31 mouse cellular contexts compared by ENCODE assay signal in genomic region chr6:128421480-128421879, GRCm38 (mm10). TPM values are rescaled to one million over a fixed set of nuclear protein-coding genes. Genes with fewer than 3 reads are reported as not detected.
DNase-seq lines count a peak whose midpoint lies in the region; ATAC-seq and TF ChIP-seq lines count a peak whose summit lies in the region.
"Had no signal": no experiment of that assay in that cellular context is flagged by ENCODE, and none has a peak within 500 bp of the region (broad histone marks: within the 10 kb centered on the region; RNA-seq: fewer than 3 reads in every experiment).

No protein-coding gene starts in this region.

- no peak overlapping the region for H3K9ac ChIP-seq in kidney, postnatal 0 days (ENCODE audit: low read depth, low read length)
- H3K9ac ChIP-seq: forebrain, embryonic 12.5 days; heart, embryonic 12.5 days; hindbrain, embryonic 14.5 days; neural tube, embryonic 12.5 days had no signal

- no peak for ATAC-seq in kidney, postnatal 0 days (replicated peaks; ENCODE audit: low FRiP score, low read depth)
- ATAC-seq: activated CD4-positive, CD25-positive, alpha-beta regulatory T cell, adult 4 months; CD4-positive, CD25-positive, alpha-beta regulatory T cell, adult 4 months had no signal

- no peak overlapping the region for H3K4me3 ChIP-seq in kidney, postnatal 0 days (replicated peaks; ENCODE audit: low read depth, low read length)
- H3K4me3 ChIP-seq in testis, adult 2 months (ENCODE audit: control insufficient read depth, low read depth, low read length): no peak overlapping the region
- H3K4me3 ChIP-seq: forebrain, embryonic 12.5 days; gastrocnemius, adult 2 months; heart, embryonic 12.5 days; midbrain, embryonic 10.5 days; neural tube, embryonic 12.5 days had no signal

- 0 out of 2 replicates have a peak, but pooled peaks cover 6% of the 10 kb centered on the region for H3K4me1 ChIP-seq in kidney, postnatal 0 days (replicated peaks; ENCODE audit: insufficient read depth, low read length)
- peaks cover 6% of the 10 kb centered on the region for H3K4me1 ChIP-seq in testis, adult 2 months (ENCODE audit: control insufficient read depth, insufficient read depth, low read length)
- H3K4me1 ChIP-seq: neural tube, embryonic 12.5 days had no signal

- H3K9me3 ChIP-seq in kidney, postnatal 0 days (replicated peaks; ENCODE audit: low read length): no peaks in the 10 kb centered on the region
- H3K9me3 ChIP-seq: forebrain, embryonic 12.5 days; heart, embryonic 12.5 days; midbrain, embryonic 10.5 days; neural tube, embryonic 12.5 days had no signal

- H3K27ac ChIP-seq in kidney, postnatal 0 days: peak overlapping the region; percentile 80
- peak overlapping the region; percentile 93 for H3K27ac ChIP-seq in testis, adult 2 months (ENCODE audit: control insufficient read depth, insufficient read depth, low read depth, low read length)
- H3K27ac ChIP-seq: forebrain, embryonic 12.5 days; gastrocnemius, adult 2 months; hindbrain, embryonic 14.5 days; midbrain, embryonic 10.5 days; neural tube, embryonic 12.5 days had no signal

- no peak overlapping the region for H3K4me2 ChIP-seq in kidney, postnatal 0 days (ENCODE audit: low read length)
- H3K4me2 ChIP-seq: forebrain, embryonic 12.5 days; heart, embryonic 12.5 days; hindbrain, embryonic 14.5 days; liver, embryonic 11.5 days; neural tube, embryonic 12.5 days had no signal

- no peak for TF ChIP-seq POLR2A in testis, adult 2 months (IDR thresholded peaks at IDR 0.05; ENCODE audit: control insufficient read depth, low read depth, low read length)

- H3K36me3 ChIP-seq in kidney, postnatal 0 days (ENCODE audit: insufficient read depth, low read length): no peaks in the 10 kb centered on the region; the same call in 1 of the 2 replicates
- H3K36me3 ChIP-seq in testis, adult 2 months (ENCODE audit: control insufficient read depth, insufficient read depth, low read length): no peaks in the 10 kb centered on the region

- WGBS in kidney, postnatal 0 days: 64% methylated on average over 3 of the region's 3 CpGs

- DNase-seq in adrenal gland, postnatal 14 days: peak; percentile 18
- DNase-seq in adrenal gland, adult 8-10 months: no peak
- DNase-seq in kidney, postnatal 0 days (ENCODE audit: low spot score): peak; percentile 25
- DNase-seq in kidney, adult 8-10 months: no peak
- no peak for DNase-seq in testis, postnatal 14 days (ENCODE audit: low spot score)
- no peak for DNase-seq in cerebellum, adult 18-20 months
- DNase-seq in T-cell, adult 2 months (ENCODE audit: low spot score): no peak
- DNase-seq: adrenal gland, postnatal 25 days; cerebellum, adult 11 months; cerebellum, postnatal 36 days; gastrocnemius, adult 2 months; heart, postnatal 36 days; left cerebral cortex, postnatal 4 days; lung, adult 2 months; lung, postnatal 36 days had no signal

- TF ChIP-seq CTCF in kidney, postnatal 0 days (IDR thresholded peaks at IDR 0.05; ENCODE audit: low read depth): no peak
- no peak for TF ChIP-seq CTCF in testis, adult 2 months (IDR thresholded peaks at IDR 0.05; ENCODE audit: control insufficient read depth, insufficient read depth, insufficient replicate concordance, low read depth, low read length)

- no peaks in the 10 kb centered on the region for H3K27me3 ChIP-seq in kidney, postnatal 0 days (ENCODE audit: insufficient read depth, low read length)
- no peaks in the 10 kb centered on the region for H3K27me3 ChIP-seq in testis, adult 2 months (ENCODE audit: control insufficient read depth, insufficient read depth, low read length)
- H3K27me3 ChIP-seq: forebrain, embryonic 12.5 days; heart, embryonic 12.5 days; neural tube, embryonic 12.5 days; Patski had no signal

RNA-seq across cellular contexts. Expression of gene Itfg2, which starts 3.3 kb away (rescaled TPM):
- total RNA-seq in adrenal gland, postnatal 14 days (2021): 21.6 and 35.8 TPM in 2 replicates
- 10 to 100 TPM; 27.1 to 38.6 (median 34.9) TPM for total RNA-seq in adrenal gland, adult 8-10 months (2022)
- polyA plus RNA-seq in kidney, postnatal 0 days (2015; fragmentation: Nextera tagmentation; extraction: Ambion mirVana): 19.1 and 22.5 TPM in 2 replicates
- 13.8 and 15.7 TPM in 2 replicates for polyA plus RNA-seq in testis, adult 2 months (2012; rRNA removed)

RNA-seq across cellular contexts. Expression of gene Fkbp4, which starts 17.0 kb away (rescaled TPM):
- 198 and 230 TPM in 2 replicates for total RNA-seq in adrenal gland, postnatal 14 days (2021)
- 100 to 1,000 TPM; 186 to 394 (median 267) TPM for total RNA-seq in adrenal gland, adult 8-10 months (2022)
- polyA plus RNA-seq in kidney, postnatal 0 days (2015; fragmentation: Nextera tagmentation; extraction: Ambion mirVana): 286 and 317 TPM in 2 replicates
- 342 and 357 TPM in 2 replicates for polyA plus RNA-seq in testis, adult 2 months (2012; rRNA removed)

RNA-seq across cellular contexts. Expression of gene Nrip2, which starts 22.4 kb away (rescaled TPM):
- 2.7 and 2.9 TPM in 2 replicates for total RNA-seq in adrenal gland, postnatal 14 days (2021)
- total RNA-seq in adrenal gland, adult 8-10 months (2022): 1 to 10 TPM; 2.5 to 3.0 (median 2.8) TPM
- 21.2 and 23.5 TPM in 2 replicates for polyA plus RNA-seq in kidney, postnatal 0 days (2015; fragmentation: Nextera tagmentation; extraction: Ambion mirVana)
- polyA plus RNA-seq in testis, adult 2 months (2012; rRNA removed): 1.6 and 1.9 TPM in 2 replicates
- total RNA-seq: monocyte, adult 5-6 weeks had no signal

RNA-seq across cellular contexts. Expression of gene Gm44596, which starts 46.2 kb away (rescaled TPM):
- not detected in 2 replicates for total RNA-seq in adrenal gland, postnatal 14 days (2021)
- total RNA-seq in adrenal gland, adult 8-10 months (2022): not detected
- not detected in 2 replicates for polyA plus RNA-seq in kidney, postnatal 0 days (2015; fragmentation: Nextera tagmentation; extraction: Ambion mirVana)
- polyA plus RNA-seq in testis, adult 2 months (2012; rRNA removed): not detected in 2 replicates
- total RNA-seq: adrenal gland, postnatal 25 days; ES-E14; gastrocnemius, adult 2 months; heart, postnatal 36 days; layer of hippocampus, adult 18-20 months; left cerebral cortex, adult 18-20 months; left cerebral cortex, postnatal 4 days; monocyte, adult 5-6 weeks had no signal
- polyA plus RNA-seq: activated CD4-positive, CD25-positive, alpha-beta regulatory T cell, adult 4 months; CD4-positive, CD25-positive, alpha-beta regulatory T cell, adult 4 months; forebrain, embryonic 12.5 days; gonadal fat pad, adult 2 months; heart, embryonic 12.5 days; hindbrain, embryonic 14.5 days; intestine, embryonic 14.5 days; liver, embryonic 11.5 days; lung, adult 2 months; midbrain, embryonic 10.5 days; neural tube, embryonic 12.5 days; Patski had no signal

RNA-seq across cellular contexts. Expression of gene Tex52, which starts 46.2 kb away (rescaled TPM):
- not detected in 2 replicates for total RNA-seq in adrenal gland, postnatal 14 days (2021)
- total RNA-seq in adrenal gland, adult 8-10 months (2022): not detected
- polyA plus RNA-seq in kidney, postnatal 0 days (2015; fragmentation: Nextera tagmentation; extraction: Ambion mirVana): not detected in 2 replicates
- 44.5 and 49.1 TPM in 2 replicates for polyA plus RNA-seq in testis, adult 2 months (2012; rRNA removed)
- total RNA-seq: adrenal gland, postnatal 25 days; ES-E14; gastrocnemius, adult 2 months; heart, postnatal 36 days; monocyte, adult 5-6 weeks had no signal
- polyA plus RNA-seq: activated CD4-positive, CD25-positive, alpha-beta regulatory T cell, adult 4 months; CD4-positive, CD25-positive, alpha-beta regulatory T cell, adult 4 months; intestine, embryonic 14.5 days; liver, embryonic 11.5 days had no signal

Comparison
In these comparisons a context has a peak if more than half of its experiments do, and no peak if none do; other contexts are left out.
1. DNase-seq: peak in adrenal gland, postnatal 14 days (single experiment) and kidney, postnatal 0 days (single experiment); none in adrenal gland, adult 8-10 months (single experiment), kidney, adult 8-10 months (0 of 2), testis, postnatal 14 days (single experiment), cerebellum, adult 18-20 months (0 of 2) and T-cell, adult 2 months (single experiment).